Mouse (Mus musculus) 3T3-L1 (cell line): ENCODE measurements around the gene Gm21797.
"Not testable (repeated sequence)": the region's sequence is repeated elsewhere in the genome, so short reads cannot be mapped to it uniquely, and the experiment has no call there.

Experiments used
- DNase-seq: peaks from one replicate; pipeline ENCODE4 v3.0.0-alpha.2; 2015; ENCODE audit warnings: low read depth, low spot score

Gm21797 gene

GRCm38 (mm10) chrY:40775665-40776064, at the start of gene Gm21797:
Gm21797 (minus strand) TSS chrY:40775765.
- not testable (repeated sequence) for DNase-seq

GRCm38 (mm10) chrY:40804614-40805013, 29.0 kb upstream of the Gm21797 start, which contains the start of gene Gm20795:
Gm20795 (plus strand) TSS chrY:40804914.
- DNase-seq: not testable (repeated sequence)
